ENCODE assay signal across 13 mouse cellular contexts in the genomic region with DNA sequence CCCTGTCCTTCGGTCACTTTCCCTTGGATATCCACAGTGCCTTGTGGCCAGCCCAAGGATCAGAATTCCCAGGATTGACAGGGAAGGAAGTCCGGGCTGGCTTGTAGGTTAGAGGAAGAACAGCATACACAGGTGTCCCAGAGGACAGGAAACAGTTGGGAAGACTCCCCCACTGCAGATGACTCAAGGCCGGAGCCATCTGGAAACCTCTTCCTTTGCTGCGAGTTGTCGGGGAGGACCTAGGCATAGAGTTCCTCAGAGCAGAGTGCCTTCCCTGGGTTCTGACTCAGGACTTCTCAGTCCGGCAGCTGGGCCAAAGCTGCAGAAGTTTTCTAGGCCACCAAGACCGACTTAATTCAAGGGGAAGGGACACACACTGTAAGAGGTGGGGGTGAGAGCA. TPM values are rescaled to one million over a fixed set of nuclear protein-coding genes. Genes with fewer than 3 reads are reported as not detected.
DNase-seq lines count a peak whose midpoint lies in the region; ATAC-seq lines count a peak whose summit lies in the region.
"Had no signal": no experiment of that assay in that cellular context is flagged by ENCODE, and none has a peak within 500 bp of the region (broad histone marks: within the 10 kb centered on the region; RNA-seq: fewer than 3 reads in every experiment).

No protein-coding gene starts in this region.

- H3K36me3 ChIP-seq in kidney, embryonic 15.5 days: no peaks in the 10 kb centered on the region
- H3K36me3 ChIP-seq in midbrain, embryonic 10.5 days: no peaks in the 10 kb centered on the region
- H3K36me3 ChIP-seq in midbrain, embryonic 14.5 days (ENCODE audit: control insufficient read depth, insufficient read depth, low read length): no peaks in the 10 kb centered on the region
- H3K36me3 ChIP-seq in heart, embryonic 12.5 days: no peaks in the 10 kb centered on the region
- H3K36me3 ChIP-seq in limb, embryonic 12.5 days: no peaks in the 10 kb centered on the region
- H3K36me3 ChIP-seq: hindbrain, embryonic 12.5 days; limb, embryonic 13.5 days had no signal

- WGBS in kidney, embryonic 15.5 days: 50% methylated on average over 7 of the region's 7 CpGs
- WGBS in midbrain, embryonic 10.5 days: 64% methylated on average over 7 of the region's 7 CpGs
- WGBS in midbrain, embryonic 14.5 days: 75% methylated on average over 7 of the region's 7 CpGs
- whole genome bisulfite sequencing in heart, embryonic 12.5 days: 43% methylated on average over 7 of the region's 7 CpGs
- 67% methylated on average over 7 of the region's 7 CpGs for WGBS in limb, embryonic 12.5 days

- peak overlapping the region; percentile 41 for H3K27ac ChIP-seq in kidney, embryonic 15.5 days
- 0 out of 2 replicates have a peak overlapping the region, but pooled peaks have one; percentile 3 for H3K27ac ChIP-seq in midbrain, embryonic 10.5 days (replicated peaks)
- H3K27ac ChIP-seq in midbrain, embryonic 14.5 days (replicated peaks; ENCODE audit: low read depth, low read length): no peak overlapping the region
- no peak overlapping the region for H3K27ac ChIP-seq in heart, embryonic 12.5 days (ENCODE audit: poor library complexity, severe bottlenecking)
- H3K27ac ChIP-seq in limb, embryonic 12.5 days: 0 out of 2 replicates have a peak overlapping the region, but pooled peaks have one; percentile 35
- H3K27ac ChIP-seq: hindbrain, embryonic 12.5 days; limb, embryonic 13.5 days had no signal

- no peak; the same call in 1 of the 2 replicates for ATAC-seq in kidney, embryonic 15.5 days (replicated peaks; ENCODE audit: low FRiP score)
- ATAC-seq in midbrain, embryonic 14.5 days (ENCODE audit: low FRiP score, low TSS enrichment): no peak
- ATAC-seq in heart, embryonic 12.5 days (ENCODE audit: insufficient number of reproducible peaks, low FRiP score): no peak
- ATAC-seq in limb, embryonic 12.5 days (ENCODE audit: insufficient number of reproducible peaks, insufficient read depth, low FRiP score, low TSS enrichment, low read depth): no peak
- no peak for ATAC-seq in activated CD4-positive, CD25-positive, alpha-beta regulatory T cell, adult 4 months

- no peaks in the 10 kb centered on the region for H3K27me3 ChIP-seq in kidney, embryonic 15.5 days
- no peaks in the 10 kb centered on the region; the same call in 1 of the 2 replicates for H3K27me3 ChIP-seq in midbrain, embryonic 10.5 days (ENCODE audit: low read depth, poor library complexity, severe bottlenecking)
- no peaks in the 10 kb centered on the region for H3K27me3 ChIP-seq in midbrain, embryonic 14.5 days (ENCODE audit: control insufficient read depth, insufficient read depth, low read length)
- H3K27me3 ChIP-seq in heart, embryonic 12.5 days (replicated peaks): no peaks in the 10 kb centered on the region
- H3K27me3 ChIP-seq in limb, embryonic 12.5 days: no peaks in the 10 kb centered on the region; the same call in 1 of the 2 replicates
- H3K27me3 ChIP-seq: hindbrain, embryonic 12.5 days; limb, embryonic 13.5 days had no signal

- peaks cover 34% of the 10 kb centered on the region for H3K4me1 ChIP-seq in kidney, embryonic 15.5 days
- H3K4me1 ChIP-seq in midbrain, embryonic 10.5 days: peaks cover 8% of the 10 kb centered on the region
- 0 out of 2 replicates have a peak, but pooled peaks cover 3% of the 10 kb centered on the region for H3K4me1 ChIP-seq in midbrain, embryonic 14.5 days (ENCODE audit: control insufficient read depth, insufficient read depth, low read length)
- peaks cover 13% of the 10 kb centered on the region for H3K4me1 ChIP-seq in heart, embryonic 12.5 days (replicated peaks)
- H3K4me1 ChIP-seq in limb, embryonic 12.5 days (replicated peaks): peaks cover 14% of the 10 kb centered on the region

- DNase-seq in kidney, postnatal 25 days: no peak
- DNase-seq in midbrain, embryonic 10.5 days (ENCODE audit: low spot score): no peak
- no peak for DNase-seq in midbrain, embryonic 14.5 days
- DNase-seq in urinary bladder, postnatal 14 days (ENCODE audit: low spot score): no peak
- DNase-seq: cerebellum, adult 2 months; layer of hippocampus, postnatal 36 days; thymus, postnatal 4 days had no signal

- no peaks in the 10 kb centered on the region for H3K9me3 ChIP-seq in kidney, embryonic 15.5 days (replicated peaks)
- no peaks in the 10 kb centered on the region for H3K9me3 ChIP-seq in midbrain, embryonic 10.5 days (replicated peaks)
- H3K9me3 ChIP-seq in midbrain, embryonic 14.5 days (ENCODE audit: control insufficient read depth, low read length): no peaks in the 10 kb centered on the region
- H3K9me3 ChIP-seq in heart, embryonic 12.5 days (replicated peaks): no peaks in the 10 kb centered on the region
- no peaks in the 10 kb centered on the region for H3K9me3 ChIP-seq in limb, embryonic 12.5 days
- H3K9me3 ChIP-seq: hindbrain, embryonic 12.5 days; limb, embryonic 13.5 days had no signal

- no peak overlapping the region for H3K4me2 ChIP-seq in kidney, embryonic 15.5 days
- H3K4me2 ChIP-seq in midbrain, embryonic 14.5 days (ENCODE audit: low read length): no peak overlapping the region
- no peak overlapping the region for H3K4me2 ChIP-seq in heart, embryonic 12.5 days
- H3K4me2 ChIP-seq in limb, embryonic 12.5 days: no peak overlapping the region
- H3K4me2 ChIP-seq: hindbrain, embryonic 12.5 days; limb, embryonic 13.5 days had no signal

- no peak overlapping the region for H3K4me3 ChIP-seq in kidney, embryonic 15.5 days (replicated peaks)
- H3K4me3 ChIP-seq in midbrain, embryonic 10.5 days: no peak overlapping the region
- H3K4me3 ChIP-seq in midbrain, embryonic 14.5 days (replicated peaks; ENCODE audit: low read depth, low read length): no peak overlapping the region
- no peak overlapping the region for H3K4me3 ChIP-seq in heart, embryonic 12.5 days
- H3K4me3 ChIP-seq in limb, embryonic 12.5 days (replicated peaks): no peak overlapping the region
- H3K4me3 ChIP-seq: hindbrain, embryonic 12.5 days; limb, embryonic 13.5 days had no signal

- H3K9ac ChIP-seq in kidney, embryonic 15.5 days: no peak overlapping the region
- no peak overlapping the region for H3K9ac ChIP-seq in midbrain, embryonic 14.5 days (replicated peaks; ENCODE audit: low read length)
- 0 out of 2 replicates have a peak overlapping the region, but pooled peaks have one; percentile 16 for H3K9ac ChIP-seq in heart, embryonic 12.5 days
- no peak overlapping the region for H3K9ac ChIP-seq in limb, embryonic 12.5 days (replicated peaks)
- H3K9ac ChIP-seq: hindbrain, embryonic 12.5 days; limb, embryonic 13.5 days had no signal

RNA-seq across cellular contexts. Expression of gene Bahcc1, which starts 33.0 kb away (rescaled TPM):
- polyA plus RNA-seq in kidney, embryonic 15.5 days (2015; fragmentation: Nextera tagmentation; extraction: Ambion mirVana): 11.8 and 14.1 TPM in 2 replicates
- polyA plus RNA-seq in midbrain, embryonic 10.5 days (2016; fragmentation: Nextera tagmentation; extraction: Ambion mirVana): 14.3 and 16.6 TPM in 2 replicates
- polyA plus RNA-seq in midbrain, embryonic 14.5 days (2014; fragmentation: Nextera tagmentation; extraction: Ambion mirVana): 20.0 and 25.9 TPM in 2 replicates
- 6.5 and 7.6 TPM in 2 replicates for polyA plus RNA-seq in heart, embryonic 12.5 days (2016; fragmentation: Nextera tagmentation; extraction: Ambion mirVana)
- 18.3 and 18.5 TPM in 2 replicates for polyA plus RNA-seq in limb, embryonic 12.5 days (2016; fragmentation: Nextera tagmentation; extraction: Ambion mirVana)
- polyA plus RNA-seq in activated CD4-positive, CD25-positive, alpha-beta regulatory T cell, adult 4 months (2017; shearing (Covaris generic)): not detected

RNA-seq across cellular contexts. Expression of gene Slc38a10, which starts 48.6 kb away (rescaled TPM):
- 109 and 115 TPM in 2 replicates for polyA plus RNA-seq in kidney, embryonic 15.5 days (2015; fragmentation: Nextera tagmentation; extraction: Ambion mirVana)
- polyA plus RNA-seq in midbrain, embryonic 10.5 days (2016; fragmentation: Nextera tagmentation; extraction: Ambion mirVana): 87.1 and 97.9 TPM in 2 replicates
- polyA plus RNA-seq in midbrain, embryonic 14.5 days (2014; fragmentation: Nextera tagmentation; extraction: Ambion mirVana): 88.3 and 119 TPM in 2 replicates
- 114 and 117 TPM in 2 replicates for polyA plus RNA-seq in heart, embryonic 12.5 days (2016; fragmentation: Nextera tagmentation; extraction: Ambion mirVana)
- 84.7 and 86.8 TPM in 2 replicates for polyA plus RNA-seq in limb, embryonic 12.5 days (2016; fragmentation: Nextera tagmentation; extraction: Ambion mirVana)
- polyA plus RNA-seq in activated CD4-positive, CD25-positive, alpha-beta regulatory T cell, adult 4 months (2017; shearing (Covaris generic)): 10 to 100 TPM; 30.8 to 54.7 TPM

Comparison
In these comparisons a context has a peak if more than half of its experiments do, and no peak if none do; other contexts are left out.
1. H3K27ac ChIP-seq: peak in kidney, embryonic 15.5 days (single experiment), midbrain, embryonic 10.5 days (single experiment) and limb, embryonic 12.5 days (single experiment); none in midbrain, embryonic 14.5 days (single experiment) and heart, embryonic 12.5 days (single experiment).